Mouse (Mus musculus): ENCODE results near the gene Cd209g.
"Not testable (repeated sequence)": the region's sequence is repeated elsewhere in the genome, so short reads cannot be mapped to it uniquely, and the experiment has no call there.

Gene Cd209g

DNA sequence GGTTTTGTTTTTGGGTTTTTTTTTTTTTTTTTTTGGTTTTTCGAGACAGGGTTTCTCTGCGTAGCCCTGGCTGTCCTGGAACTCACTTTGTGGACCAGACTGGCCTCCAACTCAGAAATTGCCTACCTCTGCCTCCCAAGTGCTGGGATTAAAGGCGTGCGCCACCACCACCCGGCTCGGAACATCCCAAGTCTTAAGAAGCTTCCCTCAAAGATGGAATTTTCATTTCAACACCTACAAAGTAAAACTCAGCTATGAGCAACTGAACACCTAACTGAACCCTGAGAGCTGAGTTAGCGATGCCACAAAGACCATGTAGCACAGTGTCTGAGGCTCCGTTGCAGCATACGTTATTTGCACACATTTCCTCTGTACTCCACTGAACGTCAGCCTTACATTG is at the start of gene Cd209g:
TSS of gene Cd209g (plus strand) at position 301 of the 400 bp plus-strand sequence.
- no peak for DNase-seq (ENCODE audit: low spot score in 2 of 2)

- not testable (repeated sequence) for DNase-seq (ENCODE audit: low spot score in 2 of 2)
These were observed 46.6 kb upstream of the Cd209g start for GRCm38 (mm10) chr8:4087180-4087722.

GRCm38 (mm10) chr8:4088514-4088913 is 45.4 kb upstream of the Cd209g start:
- not testable (repeated sequence) for DNase-seq (ENCODE audit: low spot score in 2 of 2)

DNA sequence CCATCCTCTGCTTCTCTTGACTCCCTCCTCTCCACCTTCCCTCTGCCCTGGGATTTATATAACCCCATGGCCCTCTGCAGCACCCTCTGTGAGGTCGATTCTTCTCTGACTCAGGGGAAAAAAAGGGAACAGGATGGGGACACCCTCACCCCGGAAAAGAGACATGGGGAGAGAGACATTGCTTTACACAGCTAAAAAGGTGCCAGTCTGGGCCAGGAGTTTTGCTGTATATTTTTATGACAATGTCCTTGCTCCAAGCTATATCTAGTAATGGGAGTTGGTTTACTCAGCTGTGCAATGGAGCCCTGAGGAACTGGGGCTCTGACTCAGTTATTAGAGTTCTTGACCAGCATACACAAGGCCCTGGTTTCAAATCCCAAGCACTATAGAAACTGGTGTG is 28.2 kb upstream of the Cd209g start, which contains the start of gene Cd209f:
TSS of gene Cd209f (minus strand) at position 101 of the 400 bp plus-strand sequence.
- not testable (repeated sequence) for DNase-seq (ENCODE audit: low spot score in 2 of 2)

DNA sequence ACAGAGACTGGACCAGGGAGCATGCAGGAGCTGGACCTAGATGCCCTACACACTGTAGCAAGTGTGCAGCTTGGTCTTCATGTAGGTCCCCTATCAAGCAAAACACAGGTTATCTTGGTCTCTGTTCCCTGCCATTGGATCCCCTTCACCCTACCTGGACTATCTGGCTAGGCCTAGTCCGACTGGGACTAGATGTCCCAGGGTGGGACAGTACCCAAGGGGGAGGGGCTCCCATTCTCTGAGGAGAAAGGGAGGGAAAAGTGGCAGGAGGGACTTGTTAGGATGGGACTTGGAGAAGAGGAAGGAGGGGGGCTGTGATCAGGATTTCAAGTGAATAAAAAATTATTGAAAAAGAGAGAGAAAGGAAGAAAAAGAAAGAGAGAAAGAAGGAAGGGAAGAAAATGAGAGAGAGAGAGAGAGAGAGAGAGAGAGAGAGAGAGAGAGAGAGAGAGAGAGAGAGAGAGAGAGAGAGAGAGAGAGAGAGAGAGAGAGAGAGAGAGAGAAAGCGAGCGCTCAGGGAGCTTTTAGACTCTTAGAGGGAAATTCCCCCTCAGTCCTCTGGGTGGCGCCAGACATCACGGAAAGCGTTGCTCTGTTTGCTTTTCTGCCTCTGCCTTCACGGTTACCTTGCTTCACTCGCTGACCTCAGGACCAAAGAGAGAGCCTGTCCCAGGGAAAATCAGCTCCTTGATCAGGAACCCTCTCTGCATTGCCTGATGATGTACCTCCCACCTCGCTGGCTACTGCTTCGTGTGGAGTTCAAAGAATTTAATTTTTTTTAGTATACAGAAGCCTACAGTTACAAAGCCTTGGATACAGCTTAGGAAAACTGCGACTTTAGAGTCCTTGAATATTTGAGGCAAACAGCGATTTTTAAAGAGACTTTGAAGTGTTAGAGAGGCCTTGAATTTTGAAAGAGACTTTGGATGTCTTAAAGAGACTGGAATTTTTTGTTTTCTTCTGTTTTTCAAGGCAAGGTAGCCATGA is 6.1 kb downstream of the Cd209g start:
- DNase-seq (ENCODE audit: low spot score in 2 of 2), result peak; percentile 40 to 57

DNA sequence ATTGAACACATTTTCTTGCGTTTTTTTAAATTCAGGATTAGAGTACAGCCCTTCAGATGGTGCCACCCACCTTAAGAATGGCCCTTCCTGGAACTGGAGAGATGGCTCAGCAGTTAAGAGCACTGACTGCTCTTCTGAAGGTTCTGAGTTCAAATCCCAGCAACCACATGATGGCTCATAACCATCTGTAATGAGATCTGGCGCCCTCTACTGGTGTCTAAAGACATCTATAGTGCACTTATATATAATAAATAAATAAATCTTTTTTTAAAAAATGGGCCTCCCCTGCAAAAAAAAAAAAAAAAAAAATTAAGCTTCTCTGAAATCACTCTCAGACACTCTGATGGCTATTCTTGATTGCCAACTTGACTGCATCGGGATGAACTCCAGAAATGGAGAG is 7.8 kb downstream of the Cd209g start:
- DNase-seq (ENCODE audit: low spot score in 2 of 2), result no peak

GRCm38 (mm10) chr8:4147272-4147671 is 13.4 kb downstream of the Cd209g start:
- no peak for DNase-seq (ENCODE audit: low spot score in 2 of 2)

DNA sequence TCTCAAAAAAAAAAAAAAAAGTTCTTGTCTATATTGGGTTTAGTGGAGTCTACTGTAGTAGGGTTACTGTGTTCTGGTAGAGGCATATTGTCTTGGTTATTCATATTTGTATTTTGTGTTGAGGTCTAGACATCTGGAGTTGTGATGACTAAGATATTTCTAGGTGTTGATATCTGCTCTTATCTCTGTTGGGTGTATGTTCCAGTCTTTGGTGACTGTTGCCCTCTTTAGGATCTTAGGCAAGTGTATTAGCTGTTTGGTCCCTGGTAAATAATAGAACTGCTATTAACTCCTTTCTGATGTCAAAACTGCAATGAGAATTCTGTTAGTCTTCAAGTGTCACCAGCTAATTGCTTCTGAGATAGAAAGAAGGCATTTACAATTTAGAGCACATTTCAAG is 21.0 kb downstream of the Cd209g start:
- DNase-seq (ENCODE audit: low spot score in 2 of 2), result no peak

DNA sequence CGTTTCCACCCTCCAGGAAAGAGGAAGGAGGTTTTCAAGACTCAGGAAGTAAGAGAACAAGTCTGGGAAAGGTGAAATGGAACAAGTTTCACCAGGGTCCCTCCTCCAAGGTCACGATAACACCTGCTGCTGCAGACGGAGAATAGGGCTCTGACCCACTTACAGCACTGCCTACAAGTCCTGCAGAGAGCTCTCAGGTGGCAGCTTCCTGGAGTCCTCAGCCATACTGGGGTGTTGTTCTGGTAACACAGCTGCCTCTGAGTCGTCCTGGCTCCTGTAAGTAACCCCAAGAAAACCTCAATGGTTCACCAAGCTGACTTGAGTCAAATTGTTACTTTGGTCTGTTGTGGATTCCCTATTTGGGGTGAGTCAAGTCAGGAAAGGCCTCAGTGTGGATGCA is 28.9 kb downstream of the Cd209g start:
- DNase-seq (ENCODE audit: low spot score in 2 of 2), result no peak

GRCm38 (mm10) chr8:4165176-4165851 is 31.4 kb downstream of the Cd209g start:
- no peak for DNase-seq (ENCODE audit: low spot score in 2 of 2)

- peak; percentile 98 to 99 for DNase-seq (ENCODE audit: low spot score in 2 of 2)
These were observed 32.2 kb downstream of the Cd209g start, which contains the start of gene Evi5l for GRCm38 (mm10) chr8:4165852-4166751. Gene Evi5l (plus strand): TSS chr8:4166567.

DNA sequence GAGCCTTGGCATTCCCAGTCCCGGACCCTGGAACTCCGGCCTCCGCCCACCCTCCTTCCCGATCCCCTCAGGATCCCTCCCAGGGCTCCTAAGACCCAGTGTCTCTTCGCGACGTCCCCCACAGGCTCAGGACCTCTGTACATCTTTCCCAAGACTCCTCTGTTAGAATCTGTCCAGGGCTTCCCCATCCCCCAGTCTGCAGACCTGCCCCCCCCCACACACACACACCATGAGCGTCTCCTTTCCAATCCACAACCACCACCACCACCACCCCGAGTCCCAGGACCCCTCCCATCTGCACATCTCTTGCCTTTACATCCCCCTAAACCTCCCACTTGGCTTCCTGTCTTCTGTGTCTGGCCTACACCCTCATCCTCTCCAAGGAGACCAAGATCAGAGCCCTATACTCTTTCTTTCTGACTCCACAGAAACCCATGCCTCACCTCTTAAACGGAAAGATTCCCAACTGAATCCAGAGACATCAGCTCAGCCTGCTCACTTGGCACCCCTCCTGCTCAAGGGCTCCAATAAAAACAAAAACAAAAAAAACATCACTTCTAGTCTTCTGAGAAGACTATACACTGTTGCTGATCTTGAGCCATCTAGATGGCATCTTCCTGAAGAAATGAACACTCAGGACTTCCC is 33.1 kb downstream of the Cd209g start:
- no peak for DNase-seq (ENCODE audit: low spot score in 2 of 2)

DNA sequence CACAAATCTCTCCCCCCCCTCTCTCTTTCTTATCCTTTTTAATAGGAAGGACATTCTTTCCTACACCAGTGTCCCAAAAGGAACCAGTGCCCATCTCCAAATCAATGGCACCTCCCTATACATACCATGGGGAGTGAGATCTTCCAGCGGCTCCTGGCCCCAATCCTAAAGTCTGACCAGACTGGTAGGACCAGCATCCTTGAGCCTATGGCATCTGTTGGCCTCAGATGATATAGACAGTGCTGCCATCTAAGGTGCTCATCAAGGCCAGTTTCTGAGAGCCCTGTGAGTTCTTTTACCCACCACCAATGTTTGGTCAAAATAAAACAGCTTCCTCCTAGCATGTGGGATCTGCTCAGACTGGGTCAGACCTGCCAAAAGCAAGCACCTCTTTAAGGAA is 34.0 kb downstream of the Cd209g start:
- DNase-seq (ENCODE audit: low spot score in 2 of 2), result no peak

DNA sequence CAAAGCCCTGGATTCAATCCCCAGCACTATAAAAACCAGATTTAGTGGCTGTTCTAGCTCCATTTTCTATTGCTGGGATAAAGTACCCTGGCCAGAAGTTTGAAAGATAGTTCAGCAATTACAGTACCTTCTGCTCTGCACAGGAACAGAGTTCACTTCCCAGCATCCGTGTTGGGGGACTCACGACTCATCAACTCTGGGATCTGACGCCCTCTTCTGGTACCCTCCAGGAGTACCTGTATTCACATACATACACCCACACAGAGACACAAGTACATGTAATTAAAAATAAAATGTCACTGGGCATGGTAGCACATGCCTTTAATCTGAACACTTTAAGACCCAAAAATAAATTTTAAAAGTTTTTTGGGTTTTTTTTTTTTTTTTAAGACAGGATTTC is 38.6 kb downstream of the Cd209g start:
- no peak for DNase-seq (ENCODE audit: low spot score in 2 of 2)

DNA sequence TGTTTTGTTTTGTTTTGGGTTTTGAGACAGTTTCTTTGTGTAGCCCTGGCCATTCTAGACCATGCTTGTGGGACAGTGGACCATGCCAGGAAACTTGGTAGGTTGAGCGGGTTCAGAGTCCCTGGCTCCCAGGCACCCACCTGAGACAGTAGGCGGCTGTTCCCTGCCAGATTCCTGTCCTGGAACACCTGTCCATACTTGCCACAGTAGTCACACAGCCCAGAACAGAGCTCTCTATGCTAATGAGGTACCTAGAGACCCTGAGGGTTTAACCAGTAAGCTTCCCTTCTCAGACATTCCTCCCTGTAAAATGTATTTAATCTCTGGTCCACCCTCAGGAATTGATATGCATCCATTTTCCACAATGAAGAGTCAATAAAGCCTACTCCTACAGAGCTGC is 40.1 kb downstream of the Cd209g start:
- no peak for DNase-seq (ENCODE audit: low spot score in 2 of 2)

DNA sequence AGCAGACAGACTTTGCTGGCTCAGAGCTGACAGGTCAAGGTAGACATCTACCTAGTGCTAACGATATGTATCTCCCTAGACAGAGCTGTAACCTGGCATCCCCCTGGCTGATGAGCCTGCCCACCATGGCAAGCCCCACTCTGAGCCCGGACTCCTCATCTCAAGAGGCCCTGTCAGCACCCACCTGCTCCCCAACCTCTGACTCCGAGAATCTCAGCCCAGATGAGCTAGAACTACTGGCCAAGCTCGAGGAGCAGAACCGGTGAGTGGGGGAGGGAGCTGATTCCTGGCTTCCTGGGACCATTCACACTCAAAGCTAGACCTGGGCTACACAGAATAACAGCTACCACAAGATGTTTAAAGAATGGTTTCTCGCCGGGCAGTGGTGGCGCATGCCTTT is 49.5 kb downstream of the Cd209g start:
- no peak for DNase-seq (ENCODE audit: low spot score in 2 of 2)

- no peak for DNase-seq (ENCODE audit: low spot score in 2 of 2)
These were observed 52.3 kb downstream of the Cd209g start for GRCm38 (mm10) chr8:4186151-4186550.

Measured in urinary bladder, adult 18-20 months (tissue).